Mouse (Mus musculus) lung, embryonic 14.5 days (tissue): Measurements from ENCODE around the gene Dennd6a. TPM values are rescaled to one million over a fixed set of nuclear protein-coding genes. Genes with fewer than 3 reads are reported as not detected.
"Not testable (repeated sequence)": the region's sequence is repeated elsewhere in the genome, so short reads cannot be mapped to it uniquely, and the experiment has no call there.

Source experiments
- ATAC-seq: fragments of 200-750 bp; cut with Nextera tagmentation; 2 replicates; pipeline ENCODE4 v1.8.0; 2017; ENCODE audit warnings: mild to moderate bottlenecking, moderate TSS enrichment, moderate library complexity; ENCODE audit not compliant: insufficient read depth
- DNase-seq: peaks from one replicate; pipeline ENCODE4 v3.0.0-alpha.2; 2015
- H3K27ac ChIP-seq: fragments of 300-500 bp; sonication (generic); 2 replicates; pipeline ENCODE4 v1.5.1; 2014; ENCODE audit warnings: low read depth, mild to moderate bottlenecking, moderate library complexity
- H3K27me3 ChIP-seq: fragments of 300-500 bp; sonication (generic); 2 replicates; pipeline ENCODE4 v1.6.1; 2014; ENCODE audit warnings: low read length, control low read depth; ENCODE audit not compliant: insufficient read depth
- H3K36me3 ChIP-seq: fragments of 300-500 bp; sonication (generic); 2 replicates; pipeline ENCODE4 v1.6.1; 2014; ENCODE audit warnings: control low read depth; ENCODE audit not compliant: insufficient read depth
- H3K4me1 ChIP-seq: fragments of 300-500 bp; sonication (generic); 2 replicates; pipeline ENCODE4 v1.6.1; 2014; ENCODE audit warnings: antibody characterized with exemption, control low read depth; ENCODE audit not compliant: insufficient read depth
- H3K4me2 ChIP-seq: fragments of 300-500 bp; sonication (generic); 2 replicates; pipeline ENCODE4 v1.6.1; 2014; ENCODE audit warnings: mild to moderate bottlenecking
- H3K4me3 ChIP-seq: fragments of 300-500 bp; sonication (generic); 2 replicates; pipeline ENCODE4 v1.5.1; 2014; ENCODE audit warnings: low read depth, low read length
- H3K9ac ChIP-seq: fragments of 300-500 bp; sonication (generic); 2 replicates; pipeline ENCODE4 v1.6.1; 2014
- H3K9me3 ChIP-seq: fragments of 300-500 bp; sonication (generic); 2 replicates; pipeline ENCODE4 v1.6.1; 2016; ENCODE audit warnings: low read depth, low read length, control low read depth
- CTCF ChIP-seq: IDR thresholded peaks from 2 replicates; pipeline ENCODE4 v1.5.1; 2016; ENCODE audit warnings: antibody characterized with exemption, low read depth
- WGBS: fragments of 180-500 bp; shearing (Covaris S2); extraction: QIAGEN DNeasy Blood & Tissue Kit; methylation state at CpG from one replicate; pipeline ENCODE4 v1.1.7; 2014; 5-methylcytosine and 5-hydroxymethylcytosine counted together
- polyA plus RNA-seq: library from polyadenylated mRNA; unstranded; fragments of >200 nt; fragmentation: Nextera tagmentation; extraction: Ambion mirVana; gene quantifications from 2 replicates; pipeline ENCODE4 v1.2.1, GENCODE M21; 2014

Dennd6a gene
- 38.9 and 39.1 TPM in 2 replicates for polyA plus RNA-seq

DNA sequence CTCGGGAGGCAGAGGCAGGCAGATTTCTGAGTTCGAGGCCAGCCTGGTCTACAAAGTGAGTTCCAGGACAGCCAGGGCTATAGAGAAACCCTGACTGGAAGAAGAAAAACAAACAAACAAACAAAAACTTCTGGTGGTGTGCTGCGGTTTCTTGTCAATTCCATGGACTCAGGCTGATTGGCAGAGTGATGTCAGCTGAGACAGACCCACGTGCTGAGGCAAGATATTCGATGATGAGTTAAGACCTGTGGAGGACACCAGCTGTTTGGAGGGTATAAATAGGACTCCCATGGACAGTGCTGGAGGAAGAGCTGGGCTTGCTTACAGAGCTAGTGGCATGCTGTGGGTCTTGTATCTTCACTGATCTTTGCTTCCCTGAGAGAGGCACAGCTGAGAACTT, at the start of gene Dennd6a:
Gene Dennd6a (plus strand): TSS at position 301 of the 400 bp plus-strand sequence.
- not testable (repeated sequence) for H3K4me3 ChIP-seq, H3K4me1 ChIP-seq, H3K9ac ChIP-seq, H3K27ac ChIP-seq, H3K4me2 ChIP-seq, H3K9me3 ChIP-seq, H3K27me3 ChIP-seq, DNase-seq, ATAC-seq, H3K36me3 ChIP-seq
- 77% methylated on average over 5 of the region's 5 CpGs for WGBS

DNA sequence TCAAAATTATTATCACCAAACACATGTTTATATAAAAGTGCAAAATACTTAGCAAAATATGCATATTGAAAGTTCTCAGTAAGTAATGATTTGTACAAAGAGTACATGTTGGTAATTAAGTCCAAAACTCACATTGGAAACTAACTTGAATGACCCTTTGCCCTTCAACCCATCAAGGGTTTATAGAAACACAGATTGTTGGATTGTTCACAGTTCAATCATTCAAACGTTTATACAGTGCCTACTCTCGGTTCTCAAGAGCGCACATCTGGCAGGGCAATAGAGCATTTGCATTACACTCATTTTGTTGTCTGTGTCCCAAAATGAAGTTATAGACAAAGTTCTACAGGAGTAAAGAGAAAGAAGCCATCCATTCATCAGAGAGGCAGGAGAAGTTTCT, 47.7 kb upstream of the Dennd6a start:
- WGBS: 30% methylated on average over 3 of the region's 3 CpGs
- no peaks in the 10 kb centered on the region for H3K4me1 ChIP-seq

DNA sequence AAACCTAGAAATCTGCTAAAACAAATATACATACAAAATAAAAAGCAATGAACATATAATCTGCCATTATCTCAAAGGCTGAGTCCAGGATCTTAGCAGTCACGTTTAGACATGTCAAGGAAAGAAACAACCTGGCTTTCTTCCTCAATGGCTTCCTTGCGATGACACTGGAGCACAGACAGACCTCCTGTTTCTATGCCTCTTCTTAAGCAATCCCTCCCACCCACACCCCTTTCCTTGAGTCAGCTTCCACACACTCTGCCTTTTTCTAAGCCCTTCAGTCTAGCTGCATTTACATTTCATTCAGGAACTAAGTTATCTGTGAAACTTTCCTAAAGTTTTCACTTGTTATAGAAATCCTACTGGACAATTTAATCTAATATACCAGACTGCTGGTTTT, 45.4 kb upstream of the Dennd6a start:
- H3K4me3 ChIP-seq: no peak overlapping the region
- no peak overlapping the region for H3K27ac ChIP-seq
- H3K4me2 ChIP-seq: no peak overlapping the region
- H3K4me1 ChIP-seq: peaks cover 12% of the 10 kb centered on the region; the same call in 1 of the 2 replicates
- no peaks in the 10 kb centered on the region for H3K9me3 ChIP-seq
- ATAC-seq: no peak
- H3K36me3 ChIP-seq: no peaks in the 10 kb centered on the region; the same call in 1 of the 2 replicates
- no peaks in the 10 kb centered on the region for H3K27me3 ChIP-seq
- DNase-seq: no peak
- TF ChIP-seq CTCF: no peak
- 56% methylated on average over 2 of the region's 2 CpGs for WGBS
- H3K9ac ChIP-seq: no peak overlapping the region

More for the DNA sequence above, 47.7 kb upstream of the Dennd6a start:
- Histone ChIP-seq H3K27ac (no peak overlapping the region), H3K4me2 (no peak overlapping the region), H3K4me3 (no peak overlapping the region), H3K9me3 (no peaks in the 10 kb centered on the region), H3K9ac (no peak overlapping the region), H3K27me3 (no peaks in the 10 kb centered on the region), H3K36me3 (no peaks in the 10 kb centered on the region; the same call in 1 of the 2 replicates)
- ATAC-seq (no peak), DNase-seq (no peak)
- TF ChIP-seq CTCF: no peak

- no peak for DNase-seq
- Histone ChIP-seq H3K9ac (no peak overlapping the region), H3K4me2 (0 out of 2 replicates have a peak overlapping the region, but pooled peaks have one; percentile 2), H3K36me3 (no peaks in the 10 kb centered on the region; the same call in 1 of the 2 replicates), H3K27me3 (no peaks in the 10 kb centered on the region), H3K4me1 (peaks cover 12% of the 10 kb centered on the region; the same call in 1 of the 2 replicates), H3K4me3 (no peak overlapping the region), H3K27ac (no peak overlapping the region), H3K9me3 (no peaks in the 10 kb centered on the region)
- TF ChIP-seq CTCF: no peak
- WGBS: 65% methylated on average over 7 of the region's 7 CpGs
- no peak for ATAC-seq
These were observed 43.3 kb upstream of the Dennd6a start for GRCm38 (mm10) chr14:26530350-26530749.

GRCm38 (mm10) chr14:26531410-26532313, 42.0 kb upstream of the Dennd6a start:
- no peak overlapping the region for H3K27ac ChIP-seq
- H3K27me3 ChIP-seq: no peaks in the 10 kb centered on the region
- H3K36me3 ChIP-seq: no peaks in the 10 kb centered on the region; the same call in 1 of the 2 replicates
- no peak for TF ChIP-seq CTCF
- peaks cover 12% of the 10 kb centered on the region; the same call in 1 of the 2 replicates for H3K4me1 ChIP-seq
- WGBS: 63% methylated on average over 10 of the region's 10 CpGs
- H3K9me3 ChIP-seq: no peaks in the 10 kb centered on the region
- no peak overlapping the region for H3K9ac ChIP-seq
- H3K4me2 ChIP-seq: peak overlapping the region; percentile 83
- ATAC-seq (no peak), DNase-seq (no peak)
- peak overlapping the region; percentile 7; the same call in 1 of the 2 replicates for H3K4me3 ChIP-seq

DNA sequence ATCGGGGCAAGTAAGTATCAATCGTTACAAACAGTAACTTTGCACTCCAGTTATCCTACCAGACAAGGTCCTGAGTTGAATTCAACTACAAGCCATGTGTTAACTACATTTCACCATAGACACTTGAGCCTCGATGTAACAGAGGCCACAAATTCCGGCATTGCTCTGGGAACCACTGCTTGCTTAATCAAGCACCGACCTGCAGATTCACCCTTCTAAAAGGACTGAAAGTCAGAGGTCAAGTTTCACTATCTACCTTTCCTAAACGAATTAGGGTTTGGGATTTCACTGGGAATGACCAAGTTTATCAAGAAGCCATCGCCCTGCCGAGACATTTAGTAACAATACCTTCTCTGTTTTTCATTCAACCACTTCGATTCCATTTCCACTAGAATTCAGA, 40.9 kb upstream of the Dennd6a start:
- no peaks in the 10 kb centered on the region for H3K27me3 ChIP-seq
- TF ChIP-seq CTCF: no peak
- H3K9ac ChIP-seq: peak overlapping the region; percentile 92; the same call in 1 of the 2 replicates
- H3K36me3 ChIP-seq: no peaks in the 10 kb centered on the region; the same call in 1 of the 2 replicates
- no peak overlapping the region for H3K27ac ChIP-seq
- peak overlapping the region; percentile 95 for H3K4me3 ChIP-seq
- ATAC-seq (no peak), DNase-seq (peak; percentile 9)
- 40% methylated on average over 9 of the region's 9 CpGs for WGBS
- peaks cover 12% of the 10 kb centered on the region; the same call in 1 of the 2 replicates for H3K4me1 ChIP-seq
- H3K4me2 ChIP-seq: peak overlapping the region; percentile 83
- no peaks in the 10 kb centered on the region for H3K9me3 ChIP-seq

GRCm38 (mm10) chr14:26533267-26533666, 40.4 kb upstream of the Dennd6a start:
- H3K4me1 ChIP-seq: peaks cover 12% of the 10 kb centered on the region; the same call in 1 of the 2 replicates
- no peaks in the 10 kb centered on the region for H3K27me3 ChIP-seq
- no peaks in the 10 kb centered on the region; the same call in 1 of the 2 replicates for H3K36me3 ChIP-seq
- H3K9me3 ChIP-seq: no peaks in the 10 kb centered on the region
- ATAC-seq: no peak
- H3K4me2 ChIP-seq: peak overlapping the region; percentile 83
- no peak overlapping the region for H3K27ac ChIP-seq
- WGBS: 15% methylated on average over 19 of the region's 19 CpGs
- peak; percentile 16 for DNase-seq
- H3K9ac ChIP-seq: peak overlapping the region; percentile 92
- TF ChIP-seq CTCF: no peak
- H3K4me3 ChIP-seq: peak overlapping the region; percentile 95
